Mouse (Mus musculus) CD4-positive naive resting alpha-beta T cell, adult 76 days (primary cell): ENCODE measurements around the gene Rad51. TPM values are rescaled to one million over a fixed set of nuclear protein-coding genes. Genes with fewer than 3 reads are reported as not detected.

Experiments
- total RNA-seq: library from RNA; stranded (reverse); gene quantifications from one replicate; pipeline ENCODE4 v1.2.4, GENCODE M21; 2023

The Rad51 gene
- 2.1 TPM for total RNA-seq

DNA sequence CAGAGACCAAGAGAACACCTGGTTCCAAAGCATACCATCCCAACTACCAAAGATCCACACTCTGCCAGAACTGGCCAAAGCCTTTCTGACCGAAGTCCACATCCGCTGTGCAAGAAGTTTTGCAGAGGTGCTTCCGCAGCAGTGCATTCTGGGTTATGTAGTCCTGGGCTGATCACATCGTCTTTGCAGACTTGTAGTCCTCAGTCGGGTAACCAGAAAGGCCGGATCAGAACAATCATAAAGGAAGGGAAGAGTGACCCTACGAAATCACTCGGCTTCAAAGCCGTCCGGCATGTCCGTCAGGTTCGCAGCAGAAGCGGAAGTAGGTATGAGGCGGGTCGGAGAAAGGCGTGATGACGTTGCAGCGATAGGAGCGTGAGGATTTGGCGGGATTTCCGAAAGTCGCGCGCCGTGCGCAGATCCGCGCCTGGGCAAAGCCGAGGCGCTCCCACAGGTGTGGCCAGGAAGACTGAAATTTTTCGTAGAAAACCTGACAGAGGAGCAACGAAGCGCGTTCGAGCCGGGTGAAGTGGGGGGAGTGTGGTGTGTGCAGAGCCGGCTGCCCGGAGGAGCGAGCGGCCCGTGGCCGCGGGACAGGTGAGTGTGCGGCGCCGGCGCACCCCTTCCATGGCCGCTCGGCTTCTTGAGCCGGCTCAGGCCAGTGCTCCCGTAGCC is at the start of gene Rad51:
Gene Rad51 (plus strand): TSS at position 356 of the 675 bp plus-strand sequence.

DNA sequence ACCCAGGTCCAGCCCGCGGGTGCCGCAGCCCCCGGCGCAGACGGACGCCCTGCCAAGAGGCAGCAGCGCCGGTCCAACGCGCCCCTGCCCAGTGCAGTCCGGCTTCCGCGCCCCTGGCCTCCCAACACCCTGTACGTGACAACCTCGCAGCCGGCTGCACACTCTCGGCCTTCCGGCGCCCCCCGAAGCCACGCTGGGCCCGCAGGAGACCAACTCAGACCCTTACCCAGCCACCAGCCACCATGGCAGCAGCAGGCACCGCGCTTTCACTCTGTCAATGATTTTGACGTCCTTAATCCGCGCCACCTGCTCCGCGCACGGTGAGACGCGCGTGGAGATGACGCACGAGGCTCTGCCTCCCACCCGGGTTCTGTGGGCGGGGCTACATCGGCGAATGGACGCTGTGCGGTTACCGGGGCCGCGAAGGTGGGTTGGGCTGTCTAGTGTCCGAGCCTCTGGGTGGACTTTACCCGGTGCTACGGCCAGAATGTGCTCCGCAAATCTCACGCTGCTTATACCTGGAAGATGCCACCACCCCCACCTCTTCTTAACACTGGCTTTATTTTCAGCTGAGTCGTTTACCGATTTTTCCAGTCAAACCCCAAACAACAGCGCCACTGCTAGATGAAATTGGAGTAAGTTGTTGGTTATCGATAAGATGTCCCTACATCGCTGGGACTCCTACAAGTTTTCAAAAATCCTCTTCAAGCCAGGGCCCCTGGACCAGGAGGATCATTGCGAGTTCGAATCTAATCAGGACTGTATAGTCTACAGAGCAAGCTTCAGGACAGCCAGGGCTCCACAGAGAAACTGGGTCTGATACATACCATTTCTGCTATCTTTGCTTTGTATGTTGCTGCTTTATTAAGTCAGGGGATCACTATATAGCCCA is 44.3 kb downstream of the Rad51 start, which contains the start of gene Rmdn3:
Gene Rmdn3 (minus strand): TSS at position 354 of the 892 bp plus-strand sequence.

GRCm38 (mm10) chr2:119166901-119167865 is 54.6 kb downstream of the Rad51 start, which contains the start of gene Gchfr:
Gchfr (plus strand) TSS chr2:119167773.

GRCm38 (mm10) chr2:119173991-119174651 is 61.5 kb downstream of the Rad51 start, which contains the start of gene Gm14137:
Gm14137 (plus strand) TSS chr2:119174509.

Other genes starting within 250 kb of the Rad51 start
- gene Bahd1, start 212.4 kb upstream of the Rad51 start, total RNA-seq, result 33.9 TPM
- 1.3 TPM for gene Chst14, start 186.3 kb upstream of the Rad51 start, total RNA-seq
- 12.1 TPM for gene Ccdc32, start 83.4 kb upstream of the Rad51 start, total RNA-seq
- gene Rpusd2, start 78.0 kb upstream of the Rad51 start, total RNA-seq, result 15.2 TPM
- gene Knl1, start 65.7 kb upstream of the Rad51 start, total RNA-seq, result 1.8 TPM
- gene Rmdn3, start 44.2 kb downstream of the Rad51 start, total RNA-seq, result 27.6 TPM
- not detected for gene Gchfr, start 55.0 kb downstream of the Rad51 start, total RNA-seq
- 1.4 TPM for gene Gm14137, start 61.7 kb downstream of the Rad51 start, total RNA-seq
- 20.8 TPM for gene Zfyve19, start 95.8 kb downstream of the Rad51 start, total RNA-seq
- gene Dnajc17, start 96.0 kb downstream of the Rad51 start, total RNA-seq, result 24.9 TPM
- gene Ppp1r14d, start 117.1 kb downstream of the Rad51 start, total RNA-seq, result not detected
- gene Spint1, start 124.6 kb downstream of the Rad51 start, total RNA-seq, result not detected
- gene Rhov, start 158.5 kb downstream of the Rad51 start, total RNA-seq, result 0.32 TPM
- gene Vps18, start 175.9 kb downstream of the Rad51 start, total RNA-seq, result 26.1 TPM
- 0.38 TPM for gene Dll4, start 213.0 kb downstream of the Rad51 start, total RNA-seq
- 0.35 TPM for gene Chac1, start 238.4 kb downstream of the Rad51 start, total RNA-seq